Comparison of ENCODE assay signal across 12 mouse cellular contexts in genomic region chr3:101448765-101449164, GRCm38 (mm10).
A peak's percentile ranks its signal among the peaks of the same experiment; 100 is the strongest.
DNase-seq lines count a peak whose midpoint lies in the region; ATAC-seq and TF ChIP-seq lines count a peak whose summit lies in the region.
"Had no signal": no experiment of that assay in that cellular context is flagged by ENCODE, and none has a peak within 500 bp of the region (broad histone marks: within the 10 kb centered on the region; RNA-seq: fewer than 3 reads in every experiment).

No protein-coding gene starts in this region.

- no peaks in the 10 kb centered on the region for H3K27me3 ChIP-seq in hindbrain, embryonic 16.5 days (replicated peaks; ENCODE audit: control insufficient read depth, insufficient read depth, low read length)
- H3K27me3 ChIP-seq in hindbrain, embryonic 14.5 days (ENCODE audit: control insufficient read depth, insufficient read depth, low read length), result no peaks in the 10 kb centered on the region
- H3K27me3 ChIP-seq in midbrain, embryonic 15.5 days (replicated peaks), result no peaks in the 10 kb centered on the region

- no peak for TF ChIP-seq CTCF in layer of hippocampus, adult 2 months (conservative IDR thresholded peaks at IDR 0.05)

- H3K4me3 ChIP-seq in hindbrain, embryonic 16.5 days (ENCODE audit: low read length), result no peak overlapping the region
- no peak overlapping the region for H3K4me3 ChIP-seq in hindbrain, embryonic 14.5 days (replicated peaks; ENCODE audit: low read length)
- no peak overlapping the region for H3K4me3 ChIP-seq in layer of hippocampus, adult 2 months
- no peak overlapping the region for H3K4me3 ChIP-seq in midbrain, embryonic 15.5 days

- H3K9ac ChIP-seq in hindbrain, embryonic 16.5 days (ENCODE audit: low read depth, low read length), result no peak overlapping the region
- no peak overlapping the region for H3K9ac ChIP-seq in hindbrain, embryonic 14.5 days
- H3K9ac ChIP-seq in midbrain, embryonic 15.5 days, result no peak overlapping the region

- WGBS in hindbrain, embryonic 16.5 days, result 68% methylated on average over 3 of the region's 3 CpGs
- 67% methylated on average over 3 of the region's 3 CpGs for WGBS in hindbrain, embryonic 14.5 days
- WGBS in midbrain, embryonic 15.5 days, result 64% methylated on average over 3 of the region's 3 CpGs

- no peaks in the 10 kb centered on the region for H3K9me3 ChIP-seq in hindbrain, embryonic 16.5 days (ENCODE audit: control insufficient read depth, low read length)
- H3K9me3 ChIP-seq in hindbrain, embryonic 14.5 days (ENCODE audit: control insufficient read depth, low read length), result no peaks in the 10 kb centered on the region
- H3K9me3 ChIP-seq in midbrain, embryonic 15.5 days, result no peaks in the 10 kb centered on the region

- peaks cover 16% of the 10 kb centered on the region for H3K36me3 ChIP-seq in hindbrain, embryonic 16.5 days (ENCODE audit: control insufficient read depth, insufficient read depth, low read length)
- peaks cover 36% of the 10 kb centered on the region for H3K36me3 ChIP-seq in hindbrain, embryonic 14.5 days (replicated peaks; ENCODE audit: control insufficient read depth, insufficient read depth)
- peaks cover 7% of the 10 kb centered on the region for H3K36me3 ChIP-seq in midbrain, embryonic 15.5 days (replicated peaks)

- H3K4me1 ChIP-seq in hindbrain, embryonic 16.5 days (ENCODE audit: control insufficient read depth, insufficient read depth, low read depth, low read length), result peaks cover 8% of the 10 kb centered on the region
- H3K4me1 ChIP-seq in hindbrain, embryonic 14.5 days (replicated peaks; ENCODE audit: control insufficient read depth, insufficient read depth, low read length), result peaks cover 16% of the 10 kb centered on the region; the same call in 1 of the 2 replicates
- peaks cover 33% of the 10 kb centered on the region for H3K4me1 ChIP-seq in midbrain, embryonic 15.5 days

- no peak overlapping the region for H3K4me2 ChIP-seq in hindbrain, embryonic 16.5 days (ENCODE audit: low read length)
- H3K4me2 ChIP-seq in hindbrain, embryonic 14.5 days (replicated peaks), result no peak overlapping the region
- H3K4me2 ChIP-seq in midbrain, embryonic 15.5 days, result no peak overlapping the region

- no peak for DNase-seq in hindbrain, embryonic 14.5 days (ENCODE audit: low spot score)
- DNase-seq in Muller cell, postnatal 12 days (ENCODE audit: inconsistent ontology term), result peak; percentile 29
- peak; percentile 68 to 72 for DNase-seq in layer of hippocampus, adult 2 months (ENCODE audit: low spot score in 2 of 2)
- DNase-seq in spleen, postnatal 4 days (ENCODE audit: low spot score in 2 of 2), result no peak
- DNase-seq in kidney, postnatal 10 days, result no peak
- no peak for DNase-seq in adrenal gland, postnatal 14 days
- DNase-seq: gastrocnemius, postnatal 25 days; heart, postnatal 14 days; lung, adult 2 months had no signal

- peak; percentile 41; the same call in 1 of the 2 replicates for ATAC-seq in hindbrain, embryonic 16.5 days
- no peak for ATAC-seq in hindbrain, embryonic 14.5 days (ENCODE audit: low FRiP score)
- ATAC-seq in midbrain, embryonic 15.5 days (replicated peaks), result peak; percentile 67
- ATAC-seq: intestine, postnatal 0 days had no signal

- peak overlapping the region; percentile 8; the same call in 1 of the 2 replicates for H3K27ac ChIP-seq in hindbrain, embryonic 16.5 days (ENCODE audit: low read depth, low read length)
- no peak overlapping the region for H3K27ac ChIP-seq in hindbrain, embryonic 14.5 days
- peak overlapping the region; percentile 94 for H3K27ac ChIP-seq in layer of hippocampus, adult 2 months
- H3K27ac ChIP-seq in midbrain, embryonic 15.5 days, result peak overlapping the region; percentile 65

Comparison
In these comparisons a context has a peak if more than half of its experiments do, and no peak if none do; other contexts are left out.
1. DNase-seq: peak in Muller cell, postnatal 12 days (single experiment) and layer of hippocampus, adult 2 months (2 of 2); none in hindbrain, embryonic 14.5 days (single experiment), spleen, postnatal 4 days (0 of 2), kidney, postnatal 10 days (single experiment) and adrenal gland, postnatal 14 days (single experiment).